Mouse (Mus musculus) forebrain, embryonic 11.5 days (tissue): ENCODE results near the gene Foxd2. TPM values are rescaled to one million over a fixed set of nuclear protein-coding genes. Genes with fewer than 3 reads are reported as not detected.
A peak's percentile ranks its signal among the peaks of the same experiment; 100 is the strongest.

ENCODE experiments used
- ATAC-seq: fragments of 200-750 bp; cut with Nextera tagmentation; replicated peaks from 2 replicates; pipeline ENCODE4 v1.8.0; 2017; ENCODE audit warnings: moderate TSS enrichment; ENCODE audit not compliant: low FRiP score
- DNase-seq: peaks from one replicate; pipeline ENCODE4 v3.0.0-alpha.2; 2017; ENCODE audit warnings: low spot score
- H3K27ac ChIP-seq: fragments of 300-500 bp; sonication (generic); 2 replicates; pipeline ENCODE4 v1.5.1; 2014; ENCODE audit warnings: low read depth, low read length
- H3K27me3 ChIP-seq: fragments of 300-500 bp; sonication (generic); 2 replicates; pipeline ENCODE4 v1.6.1; 2014; ENCODE audit warnings: mild to moderate bottlenecking, low read length, mixed read lengths; ENCODE audit not compliant: control insufficient read depth, insufficient read depth
- H3K36me3 ChIP-seq: fragments of 300-500 bp; sonication (generic); 2 replicates; pipeline ENCODE4 v1.6.1; 2014; ENCODE audit warnings: mild to moderate bottlenecking, low read length, moderate library complexity, mixed read lengths; ENCODE audit not compliant: control insufficient read depth, insufficient read depth
- H3K4me1 ChIP-seq: fragments of 300-500 bp; sonication (generic); replicated peaks from 2 replicates; pipeline ENCODE4 v1.6.1; 2014; ENCODE audit warnings: low read length, mixed read lengths; ENCODE audit not compliant: control insufficient read depth, insufficient read depth
- H3K4me2 ChIP-seq: fragments of 300-500 bp; sonication (generic); 2 replicates; pipeline ENCODE4 v1.6.1; 2014; ENCODE audit warnings: low read depth, mild to moderate bottlenecking, low read length, moderate library complexity, mixed read lengths; ENCODE audit not compliant: severe bottlenecking
- H3K4me3 ChIP-seq: fragments of 300-500 bp; sonication (generic); 2 replicates; pipeline ENCODE4 v1.5.1; 2014; ENCODE audit warnings: low read depth, low read length
- H3K9ac ChIP-seq: fragments of 300-500 bp; sonication (generic); 2 replicates; pipeline ENCODE4 v1.6.1; 2014; ENCODE audit warnings: low read length
- H3K9me3 ChIP-seq: fragments of 300-500 bp; sonication (generic); 2 replicates; pipeline ENCODE4 v1.6.1; 2016; ENCODE audit warnings: low read length, mixed read lengths; ENCODE audit not compliant: control insufficient read depth
- WGBS: fragments of 180-500 bp; shearing (Covaris S2); extraction: QIAGEN DNeasy Blood & Tissue Kit; methylation state at CpG from one replicate; pipeline ENCODE4 v1.1.7; 2014; 5-methylcytosine and 5-hydroxymethylcytosine counted together
- polyA plus RNA-seq: library from polyadenylated mRNA; unstranded; fragments of >200 nt; fragmentation: Nextera tagmentation; extraction: Ambion mirVana; gene quantifications from 2 replicates; pipeline ENCODE4 v1.2.1, GENCODE M21; 2014

Foxd2 gene
- polyA plus RNA-seq, result 1.1 and 1.6 TPM in 2 replicates

GRCm38 (mm10) chr4:114908829-114909601, at the start of gene Foxd2:
Gene Foxd2, minus strand, starts transcription at chr4:114908873.
- Histone ChIP-seq H3K4me1 (peaks cover 20% of the 10 kb centered on the region), H3K27ac (no peak within 1 kb of the TSS), H3K9me3 (no peaks in the 10 kb centered on the region), H3K9ac (peak within 1 kb of the TSS; percentile 41), H3K4me2 (peak within 1 kb of the TSS; percentile 62), H3K4me3 (peak within 1 kb of the TSS; percentile 41), H3K36me3 (no peaks in the 10 kb centered on the region), H3K27me3 (peaks cover 91% of the 10 kb centered on the region)
- DNase-seq (peak; percentile 97), ATAC-seq (peak; percentile 87)
- WGBS, result under 1% methylated on average over 61 of the region's 64 CpGs

GRCm38 (mm10) chr4:114958231-114958630, 49.6 kb upstream of the Foxd2 start:
- no peak for DNase-seq
- no peak overlapping the region for H3K4me2 ChIP-seq
- no peak overlapping the region for H3K9ac ChIP-seq
- no peak overlapping the region for H3K4me3 ChIP-seq
- H3K36me3 ChIP-seq, result no peaks in the 10 kb centered on the region; the same call in 1 of the 2 replicates
- H3K27ac ChIP-seq, result no peak overlapping the region
- WGBS, result 90% methylated on average over 2 of the region's 2 CpGs
- no peaks in the 10 kb centered on the region for H3K27me3 ChIP-seq
- no peaks in the 10 kb centered on the region for H3K9me3 ChIP-seq
- ATAC-seq, result no peak
- H3K4me1 ChIP-seq, result no peaks in the 10 kb centered on the region

- no peak overlapping the region for H3K9ac ChIP-seq
- H3K4me1 ChIP-seq, result no peaks in the 10 kb centered on the region
- no peak for DNase-seq
- H3K36me3 ChIP-seq, result no peaks in the 10 kb centered on the region; the same call in 1 of the 2 replicates
- H3K27me3 ChIP-seq, result no peaks in the 10 kb centered on the region
- H3K9me3 ChIP-seq, result no peaks in the 10 kb centered on the region
- no peak overlapping the region for H3K4me3 ChIP-seq
- H3K27ac ChIP-seq, result no peak overlapping the region
- H3K4me2 ChIP-seq, result no peak overlapping the region
- no peak for ATAC-seq
Measured at GRCm38 (mm10) chr4:114957403-114957802, 48.7 kb upstream of the Foxd2 start.

- WGBS, result 82% methylated on average over 3 of the region's 3 CpGs
- Histone ChIP-seq H3K27ac (no peak overlapping the region), H3K9me3 (no peaks in the 10 kb centered on the region), H3K4me2 (no peak overlapping the region), H3K4me1 (no peaks in the 10 kb centered on the region), H3K9ac (no peak overlapping the region), H3K36me3 (no peaks in the 10 kb centered on the region), H3K27me3 (no peaks in the 10 kb centered on the region), H3K4me3 (no peak overlapping the region)
- ATAC-seq, result no peak
- DNase-seq, result no peak
Measured at GRCm38 (mm10) chr4:114953172-114953571, 44.5 kb upstream of the Foxd2 start.

GRCm38 (mm10) chr4:114947852-114948481, 39.3 kb upstream of the Foxd2 start:
- no peak for DNase-seq
- 76% methylated on average over 7 of the region's 7 CpGs for WGBS
- Histone ChIP-seq H3K36me3 (no peaks in the 10 kb centered on the region), H3K27me3 (no peaks in the 10 kb centered on the region), H3K4me3 (no peak overlapping the region), H3K27ac (no peak overlapping the region), H3K9me3 (no peaks in the 10 kb centered on the region), H3K4me2 (no peak overlapping the region), H3K4me1 (peaks cover 4% of the 10 kb centered on the region; the same call in 1 of the 2 replicates), H3K9ac (no peak overlapping the region)
- no peak for ATAC-seq

DNA sequence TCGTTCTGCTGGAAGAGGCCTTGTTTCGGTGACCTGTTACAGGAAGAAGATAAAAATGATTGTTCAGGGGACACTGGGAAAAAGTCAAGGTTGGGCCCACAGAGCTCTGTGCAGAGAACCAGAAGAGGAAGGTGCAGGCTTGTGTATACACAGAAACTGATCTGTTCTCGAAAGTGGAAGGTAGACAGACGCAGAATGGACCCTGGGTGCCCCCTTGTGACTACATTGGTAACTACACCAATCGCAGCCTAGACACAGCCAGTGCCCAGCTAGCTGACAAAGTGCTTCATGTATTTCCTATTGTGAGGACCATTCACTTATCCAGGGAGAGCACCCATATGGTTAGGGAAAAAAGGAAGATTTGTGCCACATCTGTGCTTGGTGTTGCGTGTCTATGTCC, 38.7 kb upstream of the Foxd2 start:
- Histone ChIP-seq H3K36me3 (no peaks in the 10 kb centered on the region), H3K4me3 (no peak overlapping the region), H3K9me3 (no peaks in the 10 kb centered on the region), H3K27me3 (no peaks in the 10 kb centered on the region), H3K4me2 (no peak overlapping the region), H3K4me1 (peaks cover 4% of the 10 kb centered on the region; the same call in 1 of the 2 replicates), H3K9ac (no peak overlapping the region), H3K27ac (no peak overlapping the region)
- DNase-seq (peak; percentile 85), ATAC-seq (peak; percentile 81)
- 34% methylated on average over 6 of the region's 6 CpGs for WGBS

DNA sequence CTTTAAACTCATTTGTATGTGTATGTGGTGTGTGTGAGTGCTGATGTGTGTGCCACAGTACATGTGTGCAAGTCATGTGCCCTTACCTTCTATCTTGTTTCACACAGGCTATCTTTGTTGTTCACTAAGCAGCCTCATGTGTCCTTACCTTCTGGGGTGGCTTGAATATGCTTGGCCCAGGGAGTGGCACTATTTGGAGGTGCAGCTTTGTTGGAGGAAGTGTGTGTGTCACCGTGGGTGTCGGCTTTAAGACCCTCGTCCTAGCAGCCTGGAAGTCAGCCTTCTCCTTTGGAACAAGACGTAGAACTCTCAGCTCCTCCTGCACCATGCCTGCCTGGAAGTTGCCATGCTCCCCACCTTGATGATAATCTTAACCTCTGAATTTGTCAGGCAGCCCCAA, 37.7 kb upstream of the Foxd2 start:
- DNase-seq (no peak), ATAC-seq (no peak)
- Histone ChIP-seq H3K4me1 (peaks cover 4% of the 10 kb centered on the region; the same call in 1 of the 2 replicates), H3K27me3 (no peaks in the 10 kb centered on the region), H3K9me3 (no peaks in the 10 kb centered on the region), H3K27ac (no peak overlapping the region), H3K36me3 (no peaks in the 10 kb centered on the region), H3K4me2 (no peak overlapping the region), H3K9ac (no peak overlapping the region), H3K4me3 (no peak overlapping the region)
- 76% methylated on average over 4 of the region's 4 CpGs for WGBS

- H3K4me3 ChIP-seq, result no peak overlapping the region
- DNase-seq (no peak), ATAC-seq (no peak)
- H3K9me3 ChIP-seq, result no peaks in the 10 kb centered on the region
- no peak overlapping the region for H3K27ac ChIP-seq
- no peaks in the 10 kb centered on the region for H3K27me3 ChIP-seq
- no peak overlapping the region for H3K4me2 ChIP-seq
- peaks cover 4% of the 10 kb centered on the region; the same call in 1 of the 2 replicates for H3K4me1 ChIP-seq
- WGBS, result 24% methylated on average over 5 of the region's 5 CpGs
- H3K36me3 ChIP-seq, result no peaks in the 10 kb centered on the region
- H3K9ac ChIP-seq, result no peak overlapping the region
Measured at GRCm38 (mm10) chr4:114945021-114945420, 36.3 kb upstream of the Foxd2 start.
